Mouse (Mus musculus) cerebellum, adult 2 months (tissue): ENCODE measurements around the gene Ms4a10. TPM values are rescaled to one million over a fixed set of nuclear protein-coding genes. Genes with fewer than 3 reads are reported as not detected.

ENCODE experiments used
- DNase-seq, 2 experiments: peaks; one replicate each; pipeline ENCODE4 v3.0.0; 2021
- H3K27ac ChIP-seq: fragments of 200-500 bp; 2 replicates; pipeline ENCODE4 v1.5.1; 2012; ENCODE audit warnings: low read length, control low read depth, inconsistent platforms; ENCODE audit not compliant: insufficient read depth
- H3K27me3 ChIP-seq: fragments of 200-500 bp; 2 replicates; pipeline ENCODE4 v1.6.1; 2012; ENCODE audit warnings: inconsistent platforms, mild to moderate bottlenecking, low read length, moderate library complexity; ENCODE audit not compliant: control insufficient read depth, insufficient read depth
- H3K4me1 ChIP-seq: fragments of 200-500 bp; 2 replicates; pipeline ENCODE4 v1.6.1; 2011; ENCODE audit warnings: low read length; ENCODE audit not compliant: control insufficient read depth, insufficient read depth
- H3K4me3 ChIP-seq: fragments of 200-500 bp; replicated peaks from 2 replicates; pipeline ENCODE3; 2011; ENCODE audit warnings: mild to moderate bottlenecking, low read depth, low read length, control low read depth; ENCODE audit not compliant: insufficient read depth
- CTCF ChIP-seq: fragments of 200-500 bp; IDR thresholded peaks from 2 replicates; pipeline ENCODE4 v1.5.1; 2011; ENCODE audit warnings: low read depth, mild to moderate bottlenecking, control low read depth, low read length, moderate library complexity, borderline replicate concordance; ENCODE audit not compliant: insufficient read depth
- POLR2A ChIP-seq: fragments of 200-500 bp; IDR thresholded peaks from 2 replicates; pipeline ENCODE4 v1.6.1; 2011; ENCODE audit warnings: low read length, control low read depth, borderline replicate concordance; ENCODE audit not compliant: insufficient read depth
- WGBS: fragments of 180-500 bp; shearing (Covaris S2); methylation state at CpG from one replicate; pipeline ENCODE4 v1.1.7; 2018; 5-methylcytosine and 5-hydroxymethylcytosine counted together
- polyA plus RNA-seq: library from polyadenylated mRNA; depleted of rRNA; stranded (reverse); fragments of >200 nt; gene quantifications from 2 replicates; pipeline ENCODE4 v1.2.3, GENCODE M21; 2012

Ms4a10 gene
- polyA plus RNA-seq, 1 experiment, result not detected

DNA sequence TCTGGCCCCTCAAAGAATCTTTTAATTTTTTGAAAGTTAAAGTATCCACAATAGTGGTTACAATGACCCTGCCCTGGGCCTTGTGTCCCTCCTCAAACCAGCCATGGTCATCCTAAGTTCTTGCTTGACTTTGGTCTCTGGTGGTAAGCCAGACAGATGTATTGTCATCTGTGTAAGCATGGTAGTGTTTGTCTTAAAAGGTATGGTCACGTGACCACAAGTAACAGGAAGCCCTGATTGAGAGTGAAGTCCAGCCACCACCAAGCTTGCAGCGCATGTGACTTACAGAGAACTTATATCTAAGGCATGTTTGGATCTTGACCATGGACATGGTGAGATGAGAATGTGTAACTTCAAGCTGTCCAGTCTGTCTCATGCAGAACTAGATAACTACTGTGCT is 717 bp upstream of the Ms4a10 start:
- no peak overlapping the region for H3K4me3 ChIP-seq
- no peaks in the 10 kb centered on the region for H3K4me1 ChIP-seq
- no peak overlapping the region for H3K27ac ChIP-seq
- WGBS, result 81% methylated on average over 2 of the region's 2 CpGs
- no peak for DNase-seq
- no peaks in the 10 kb centered on the region; the same call in 1 of the 2 replicates for H3K27me3 ChIP-seq
- TF ChIP-seq POLR2A (no peak), CTCF (no peak)

DNA sequence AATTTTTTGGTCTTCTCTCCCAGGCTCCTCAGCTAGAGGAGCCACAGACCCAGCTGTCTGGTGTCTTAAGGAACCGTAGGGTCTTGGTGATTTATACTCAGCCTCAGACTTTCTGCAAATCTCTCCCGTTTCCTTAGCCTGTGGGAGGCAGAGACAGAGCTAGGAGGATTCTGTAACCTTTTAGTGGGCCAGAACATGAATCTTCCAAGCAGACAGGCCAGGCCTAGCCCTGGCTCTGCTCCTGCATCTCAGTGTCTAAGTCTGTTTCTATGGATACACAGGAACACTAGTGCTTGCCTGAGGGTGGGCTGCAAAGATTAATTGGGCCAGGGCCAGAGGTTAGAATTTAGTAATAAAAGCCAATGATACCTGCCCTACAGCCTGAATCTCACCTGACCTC is 1.3 kb downstream of the Ms4a10 start:
- no peak overlapping the region for H3K27ac ChIP-seq
- no peaks in the 10 kb centered on the region; the same call in 1 of the 2 replicates for H3K27me3 ChIP-seq
- WGBS, result 78% methylated on average over 2 of the region's 2 CpGs
- no peak for DNase-seq
- H3K4me1 ChIP-seq, result no peaks in the 10 kb centered on the region
- TF ChIP-seq POLR2A (no peak), CTCF (no peak)
- H3K4me3 ChIP-seq, result no peak overlapping the region

DNA sequence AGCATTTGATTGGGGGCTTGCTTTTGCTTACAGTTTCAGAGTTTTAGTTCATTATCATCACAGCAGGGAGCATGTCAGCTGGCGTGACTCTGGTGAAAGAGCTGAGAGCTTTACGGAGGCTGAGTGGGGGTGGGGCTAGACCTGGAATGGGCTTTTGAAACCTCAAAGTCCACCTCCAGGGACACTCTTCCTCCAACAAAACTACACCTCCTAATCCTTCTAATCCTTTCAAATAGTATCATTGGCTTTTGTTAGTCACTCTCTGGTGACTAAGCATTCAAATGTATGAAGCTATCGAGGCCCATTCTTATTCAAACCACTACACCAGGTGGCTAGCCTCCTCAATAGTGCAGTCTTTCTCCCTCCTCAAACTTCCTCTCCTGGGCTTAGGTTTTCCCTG is 1.8 kb downstream of the Ms4a10 start:
- no peaks in the 10 kb centered on the region; the same call in 1 of the 2 replicates for H3K27me3 ChIP-seq
- H3K4me1 ChIP-seq, result no peaks in the 10 kb centered on the region
- H3K4me3 ChIP-seq, result no peak overlapping the region
- no peak for DNase-seq
- TF ChIP-seq POLR2A (no peak), CTCF (no peak)
- 27% methylated on average over 3 of the region's 3 CpGs for WGBS
- H3K27ac ChIP-seq, result no peak overlapping the region

DNA sequence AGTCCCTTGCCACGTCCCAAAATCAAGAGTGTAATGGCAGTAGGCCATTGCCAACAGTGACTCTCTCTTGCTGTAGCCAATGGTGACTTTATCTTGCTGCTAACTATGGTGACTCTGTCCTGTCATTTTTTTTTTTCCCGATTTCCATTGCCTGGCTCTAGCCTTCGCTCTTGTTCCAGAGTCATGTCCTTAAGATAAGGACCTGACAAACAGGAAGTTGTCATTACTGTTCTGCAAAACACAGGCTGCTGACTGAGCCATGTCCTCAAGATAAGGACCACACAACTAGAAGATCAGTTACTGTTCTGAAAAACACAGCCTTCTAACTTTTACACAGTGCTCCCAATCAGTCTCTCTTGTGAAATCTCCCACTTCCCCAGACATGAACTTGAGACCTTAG is 4.0 kb downstream of the Ms4a10 start:
- 80% methylated on average over 3 of the region's 3 CpGs for WGBS
- no peak for DNase-seq
- no peaks in the 10 kb centered on the region for H3K27me3 ChIP-seq
- no peaks in the 10 kb centered on the region for H3K4me1 ChIP-seq
- no peak overlapping the region for H3K4me3 ChIP-seq
- TF ChIP-seq POLR2A, result no peak
- TF ChIP-seq CTCF, result no peak
- no peak overlapping the region for H3K27ac ChIP-seq

DNA sequence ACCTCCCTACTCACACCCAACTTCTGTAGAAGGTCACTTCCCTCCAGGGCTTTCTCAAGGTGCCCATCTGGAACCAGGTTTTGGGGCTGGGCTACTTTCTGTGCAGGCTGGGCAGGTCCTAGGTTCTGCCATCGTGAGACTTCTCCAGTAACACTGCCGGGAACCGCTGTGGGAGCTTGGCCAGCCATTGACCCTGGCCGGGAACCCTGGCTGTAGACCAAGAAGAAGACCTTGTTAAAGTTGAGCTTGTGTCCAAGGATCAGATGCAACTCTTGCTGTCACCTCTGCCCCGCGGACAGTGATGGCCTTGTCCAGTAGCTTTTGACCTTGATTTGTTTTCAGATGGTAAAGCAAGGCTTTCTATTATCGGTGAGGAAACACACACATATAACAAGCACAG is 5.9 kb downstream of the Ms4a10 start:
- no peak overlapping the region for H3K4me3 ChIP-seq
- no peak for DNase-seq
- no peaks in the 10 kb centered on the region for H3K4me1 ChIP-seq
- no peaks in the 10 kb centered on the region for H3K27me3 ChIP-seq
- no peak overlapping the region for H3K27ac ChIP-seq
- no peak for TF ChIP-seq POLR2A
- TF ChIP-seq CTCF, result no peak
- 74% methylated on average over 7 of the region's 7 CpGs for WGBS

DNA sequence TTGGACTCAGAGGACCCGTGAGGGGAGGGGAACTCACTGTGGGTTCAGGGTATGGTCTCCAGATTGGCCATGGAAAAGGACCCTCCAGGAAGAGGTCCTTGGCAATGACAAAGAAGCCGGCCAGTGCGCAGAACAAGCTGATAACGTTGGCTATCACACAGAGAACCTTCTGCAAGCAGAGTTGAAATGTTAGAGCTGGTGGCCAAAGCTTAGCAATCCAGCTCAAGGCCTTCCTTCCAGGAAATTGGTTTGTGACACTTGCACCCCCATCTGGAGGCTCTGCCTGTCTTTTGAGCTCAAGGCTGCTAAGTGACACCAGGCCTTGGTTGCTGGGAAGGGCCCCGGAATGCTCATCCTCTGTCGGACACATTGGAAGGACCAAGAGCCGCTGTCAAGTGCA is 8.7 kb downstream of the Ms4a10 start:
- WGBS, result 80% methylated on average over 7 of the region's 7 CpGs
- Histone ChIP-seq H3K27me3 (no peaks in the 10 kb centered on the region), H3K4me1 (no peaks in the 10 kb centered on the region), H3K4me3 (no peak overlapping the region), H3K27ac (no peak overlapping the region)
- DNase-seq, result no peak
- TF ChIP-seq POLR2A, result no peak
- TF ChIP-seq CTCF, result no peak

DNA sequence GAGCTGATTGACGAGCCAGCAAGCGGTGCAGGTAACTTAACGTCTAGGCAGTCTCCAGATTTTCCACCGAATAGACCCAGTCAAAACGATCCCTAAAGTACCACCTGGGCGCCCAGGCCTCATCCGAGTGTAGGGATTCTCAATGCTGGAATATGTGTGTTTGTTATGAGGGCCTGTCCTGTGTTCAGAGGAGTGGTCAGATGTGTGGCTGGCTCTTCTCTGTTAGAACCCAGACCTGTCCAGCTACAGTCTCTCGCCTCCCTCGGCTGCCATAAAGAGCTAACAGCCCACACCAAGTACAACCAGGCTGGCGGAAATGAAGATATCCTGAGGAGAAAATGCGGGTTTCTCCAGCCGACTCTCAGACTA is 14.5 kb downstream of the Ms4a10 start:
- no peaks in the 10 kb centered on the region for H3K27me3 ChIP-seq
- no peak overlapping the region for H3K27ac ChIP-seq
- TF ChIP-seq POLR2A (no peak), CTCF (no peak)
- WGBS, result 32% methylated on average over 12 of the region's 12 CpGs
- H3K4me1 ChIP-seq, result peaks cover 3% of the 10 kb centered on the region; the same call in 1 of the 2 replicates
- H3K4me3 ChIP-seq, result no peak overlapping the region
- no peak for DNase-seq

DNA sequence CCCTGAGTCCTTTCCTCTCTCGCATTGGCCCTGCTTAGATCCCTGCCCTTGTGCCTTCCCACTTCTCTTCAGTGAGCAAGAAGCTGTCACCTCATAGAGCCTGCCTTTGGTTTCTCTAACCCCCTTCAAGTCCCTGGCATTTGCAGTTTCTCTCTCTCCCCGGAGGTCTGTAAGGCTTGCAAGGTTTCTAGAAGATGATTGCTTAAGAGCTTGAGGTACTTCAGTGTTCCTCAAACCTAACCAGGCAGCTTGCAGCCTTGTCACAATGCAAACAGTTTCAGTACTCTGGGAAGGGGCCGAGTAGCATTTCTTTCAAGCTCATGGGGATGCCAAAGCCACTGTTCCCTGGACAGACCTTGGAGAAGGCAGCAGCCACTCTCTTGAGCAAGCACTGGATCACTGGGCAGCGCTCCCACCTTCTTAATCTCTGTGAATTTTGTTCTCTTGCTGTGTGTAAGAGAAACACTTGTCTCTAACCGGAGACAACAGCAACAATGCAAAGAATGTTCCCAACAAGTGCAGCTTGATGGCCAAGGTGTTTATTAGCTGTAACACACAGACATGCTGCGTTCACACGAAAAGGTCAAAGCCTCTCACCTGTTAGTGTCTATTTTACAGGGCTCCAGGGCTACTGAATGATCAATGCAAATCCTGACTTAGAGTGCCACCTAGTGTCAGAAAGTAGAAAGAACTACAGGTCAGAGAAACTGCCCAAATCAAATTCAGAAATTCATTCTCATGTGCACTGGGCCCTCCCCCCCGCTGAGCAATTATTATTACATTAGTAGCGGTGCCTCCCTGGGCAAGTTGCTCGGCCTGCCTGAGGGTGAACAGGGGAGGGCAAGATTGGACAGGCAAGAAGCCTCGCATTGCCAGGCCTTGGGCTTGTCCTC is 15.1 kb downstream of the Ms4a10 start:
- Histone ChIP-seq H3K27ac (no peak overlapping the region), H3K4me1 (peaks cover 3% of the 10 kb centered on the region; the same call in 1 of the 2 replicates), H3K27me3 (no peaks in the 10 kb centered on the region), H3K4me3 (no peak overlapping the region)
- WGBS, result 25% methylated on average over 11 of the region's 11 CpGs
- DNase-seq, result peak; percentile 40 to 75
- TF ChIP-seq POLR2A (no peak), CTCF (peak; percentile 73; the same call in 1 of the 2 replicates)
